8 mouse cellular contexts compared by ENCODE assay signal in the genomic region with DNA sequence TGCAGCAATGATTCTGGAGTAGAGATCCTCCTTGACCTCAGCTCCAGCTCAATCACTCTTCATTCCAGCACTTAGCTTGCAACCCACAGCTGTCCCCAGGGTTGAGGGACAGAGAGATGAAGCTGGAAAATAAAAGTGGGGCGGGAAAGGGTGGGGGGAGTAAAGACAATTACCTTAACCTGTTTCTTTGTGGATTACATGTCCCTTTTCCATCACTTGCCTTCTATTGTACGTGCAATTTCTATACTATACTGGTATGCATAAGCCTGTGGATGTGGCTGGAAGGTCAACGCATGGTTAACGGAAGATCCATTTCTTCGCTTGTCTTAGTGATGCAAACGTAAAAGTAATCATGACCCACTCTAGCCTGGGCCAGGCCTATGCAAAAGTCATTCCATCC. TPM values are rescaled to one million over a fixed set of nuclear protein-coding genes. Genes with fewer than 3 reads are reported as not detected.
DNase-seq lines count a peak whose midpoint lies in the region; ATAC-seq and TF ChIP-seq lines count a peak whose summit lies in the region.

TSS of gene Hcrtr2 (minus strand) at position 101 of the 400 bp plus-strand sequence.

- peaks cover 34% of the 10 kb centered on the region for H3K27me3 ChIP-seq in heart, embryonic 13.5 days (replicated peaks)
- H3K27me3 ChIP-seq in hindbrain, embryonic 13.5 days = peaks cover 26% of the 10 kb centered on the region
- H3K27me3 ChIP-seq in midbrain, embryonic 10.5 days (ENCODE audit: low read depth, poor library complexity, severe bottlenecking) = peaks cover 38% of the 10 kb centered on the region

- peak within 1 kb of the TSS; percentile 53 for H3K4me3 ChIP-seq in heart, embryonic 13.5 days
- peak within 1 kb of the TSS; percentile 32 for H3K4me3 ChIP-seq in cortical plate, adult 2 months (ENCODE audit: insufficient read depth, low read length)
- peak within 1 kb of the TSS; percentile 53 for H3K4me3 ChIP-seq in hindbrain, embryonic 13.5 days
- H3K4me3 ChIP-seq in midbrain, embryonic 10.5 days = peak within 1 kb of the TSS; percentile 58

- TF ChIP-seq POLR2A in cortical plate, adult 2 months (IDR thresholded peaks at IDR 0.05; ENCODE audit: extremely low read depth, insufficient read depth, low read length) = no peak

- H3K9ac ChIP-seq in heart, embryonic 13.5 days = peak within 1 kb of the TSS; percentile 48
- peak within 1 kb of the TSS; percentile 72 for H3K9ac ChIP-seq in hindbrain, embryonic 13.5 days

- no peak for TF ChIP-seq CTCF in cortical plate, adult 2 months (IDR thresholded peaks at IDR 0.05; ENCODE audit: extremely low read depth, insufficient read depth, low read length)

- no peak for ATAC-seq in heart, embryonic 13.5 days (ENCODE audit: extremely low read depth, insufficient number of reproducible peaks, low FRiP score, low TSS enrichment)
- peak; percentile 22; the same call in 1 of the 2 replicates for ATAC-seq in hindbrain, embryonic 13.5 days (ENCODE audit: low FRiP score)

- H3K4me1 ChIP-seq in heart, embryonic 13.5 days = peaks cover 11% of the 10 kb centered on the region
- H3K4me1 ChIP-seq in cortical plate, adult 2 months (ENCODE audit: control insufficient read depth, insufficient read depth, low read length) = peaks cover 3% of the 10 kb centered on the region; the same call in 1 of the 2 replicates
- peaks cover 12% of the 10 kb centered on the region for H3K4me1 ChIP-seq in hindbrain, embryonic 13.5 days (replicated peaks)
- peaks cover 14% of the 10 kb centered on the region for H3K4me1 ChIP-seq in midbrain, embryonic 10.5 days

- H3K36me3 ChIP-seq in heart, embryonic 13.5 days = no peaks in the 10 kb centered on the region
- no peaks in the 10 kb centered on the region for H3K36me3 ChIP-seq in hindbrain, embryonic 13.5 days
- no peaks in the 10 kb centered on the region for H3K36me3 ChIP-seq in midbrain, embryonic 10.5 days

- no peak for DNase-seq in heart, adult 18-20 months
- no peak for DNase-seq in midbrain, embryonic 10.5 days (ENCODE audit: low spot score)
- no peak for DNase-seq in testis, postnatal 10 days (ENCODE audit: low spot score)
- DNase-seq in adrenal gland, adult 2 months = no peak
- no peak for DNase-seq in thymus, postnatal 10 days (ENCODE audit: low spot score in 2 of 2)

- WGBS in heart, embryonic 13.5 days = 67% methylated on average over 6 of the region's 6 CpGs
- 77% methylated on average over 6 of the region's 6 CpGs for WGBS in hindbrain, embryonic 13.5 days
- WGBS in midbrain, embryonic 10.5 days = 78% methylated on average over 6 of the region's 6 CpGs

- peak within 1 kb of the TSS; percentile 80 for H3K4me2 ChIP-seq in heart, embryonic 13.5 days
- peak within 1 kb of the TSS; percentile 83 for H3K4me2 ChIP-seq in hindbrain, embryonic 13.5 days

- no peaks in the 10 kb centered on the region for H3K9me3 ChIP-seq in heart, embryonic 13.5 days
- H3K9me3 ChIP-seq in hindbrain, embryonic 13.5 days = no peaks in the 10 kb centered on the region
- no peaks in the 10 kb centered on the region for H3K9me3 ChIP-seq in midbrain, embryonic 10.5 days (replicated peaks)

- no peak within 1 kb of the TSS for H3K27ac ChIP-seq in heart, embryonic 13.5 days (replicated peaks)
- no peak within 1 kb of the TSS for H3K27ac ChIP-seq in cortical plate, adult 2 months (ENCODE audit: insufficient read depth, low read length)
- peak within 1 kb of the TSS; percentile 40; the same call in 1 of the 2 replicates for H3K27ac ChIP-seq in hindbrain, embryonic 13.5 days
- H3K27ac ChIP-seq in midbrain, embryonic 10.5 days (replicated peaks) = peak within 1 kb of the TSS; percentile 5; the same call in 1 of the 2 replicates

RNA-seq across cellular contexts. Expression of gene Hcrtr2, which starts in this region (rescaled TPM):
- polyA plus RNA-seq in heart, embryonic 13.5 days (2015; fragmentation: Nextera tagmentation; extraction: Ambion mirVana) = 0.20 and 0.49 TPM in 2 replicates
- not detected for total RNA-seq in heart, adult 18-20 months (2021)
- polyA plus RNA-seq in cortical plate, adult 2 months (2012; rRNA removed) = 1.2 and 1.3 TPM in 2 replicates
- 4.8 and 6.9 TPM in 2 replicates for polyA plus RNA-seq in hindbrain, embryonic 13.5 days (2015; fragmentation: Nextera tagmentation; extraction: Ambion mirVana)
- polyA plus RNA-seq in midbrain, embryonic 10.5 days (2016; fragmentation: Nextera tagmentation; extraction: Ambion mirVana) = 0.30 and 0.51 TPM in 2 replicates
- under 1 TPM; 0.14 to 0.26 TPM for total RNA-seq in adrenal gland, adult 2 months (2021)
- polyA plus RNA-seq in adrenal gland, adult 2 months (2012; rRNA removed) = 0.04 and 0.06 TPM in 2 replicates

Comparison
In these comparisons a context has a peak if more than half of its experiments do, and no peak if none do; other contexts are left out.
1. H3K27ac ChIP-seq: peak in hindbrain, embryonic 13.5 days (single experiment) and midbrain, embryonic 10.5 days (single experiment); none in heart, embryonic 13.5 days (single experiment) and cortical plate, adult 2 months (single experiment).
2. Peak in every context shown above with its lines, with median percentiles within 50 percentile points of each other: H3K4me3 ChIP-seq.